Mouse (Mus musculus) frontal cortex, adult (tissue): ENCODE measurements around the gene Gm20388.

Experiments
- ATAC-seq: cut with Nextera tagmentation; 2 replicates; pipeline ENCODE4 v1.9.2; 2017; ENCODE audit warnings: mild to moderate bottlenecking, moderate library complexity, mixed read lengths; ENCODE audit not compliant: low TSS enrichment

Gene Gm20388

GRCm38 (mm10) chr8:123692165-123692962 is 3781.7 kb downstream of the Gm20388 start:
- peak; percentile 55; the same call in 1 of the 2 replicates for ATAC-seq

- ATAC-seq = no peak
These were observed 3785.5 kb downstream of the Gm20388 start for GRCm38 (mm10) chr8:123696167-123696566.

- ATAC-seq = no peak
These were observed 3786.7 kb downstream of the Gm20388 start for GRCm38 (mm10) chr8:123697329-123697728.

GRCm38 (mm10) chr8:123700399-123701070 is 3789.9 kb downstream of the Gm20388 start:
- no peak for ATAC-seq

- ATAC-seq = peak; percentile 38
These were observed 3791.4 kb downstream of the Gm20388 start for GRCm38 (mm10) chr8:123701952-123702587.

- no peak for ATAC-seq
These were observed 3794.7 kb downstream of the Gm20388 start for GRCm38 (mm10) chr8:123705376-123705775.

- peak; percentile 75 for ATAC-seq
These were observed 3796.5 kb downstream of the Gm20388 start for GRCm38 (mm10) chr8:123707137-123707536.

GRCm38 (mm10) chr8:123708729-123709128 is 3798.1 kb downstream of the Gm20388 start:
- no peak for ATAC-seq

- no peak for ATAC-seq
These were observed 3799.7 kb downstream of the Gm20388 start for GRCm38 (mm10) chr8:123710335-123710734.

GRCm38 (mm10) chr8:123714451-123714850 is 3803.8 kb downstream of the Gm20388 start:
- no peak for ATAC-seq

GRCm38 (mm10) chr8:123715916-123716592 is 3805.4 kb downstream of the Gm20388 start:
- ATAC-seq = no peak

GRCm38 (mm10) chr8:123717104-123717503 is 3806.5 kb downstream of the Gm20388 start:
- ATAC-seq = no peak

- no peak for ATAC-seq
These were observed 3807.2 kb downstream of the Gm20388 start for GRCm38 (mm10) chr8:123717516-123718490.

- ATAC-seq = no peak
These were observed 3808.1 kb downstream of the Gm20388 start for GRCm38 (mm10) chr8:123718752-123719151.

- ATAC-seq = no peak
These were observed 3808.6 kb downstream of the Gm20388 start for GRCm38 (mm10) chr8:123719280-123719679.

- ATAC-seq = no peak
These were observed 3809.2 kb downstream of the Gm20388 start for GRCm38 (mm10) chr8:123719811-123720210.

- ATAC-seq = peak; percentile 45; the same call in 1 of the 2 replicates
These were observed 3809.9 kb downstream of the Gm20388 start for GRCm38 (mm10) chr8:123720471-123721001.

- ATAC-seq = no peak
These were observed 3811.6 kb downstream of the Gm20388 start for GRCm38 (mm10) chr8:123722245-123722644.

- peak; percentile 39 for ATAC-seq
These were observed 3814.1 kb downstream of the Gm20388 start for GRCm38 (mm10) chr8:123724752-123725151.

- no peak for ATAC-seq
These were observed 3814.6 kb downstream of the Gm20388 start for GRCm38 (mm10) chr8:123725261-123725660.
